Mouse (Mus musculus) forebrain, embryonic 14.5 days (tissue): ENCODE results near the gene Slc35c2. TPM values are rescaled to one million over a fixed set of nuclear protein-coding genes. Genes with fewer than 3 reads are reported as not detected.

ENCODE experiments used
- ATAC-seq: fragments of 200-750 bp; cut with Nextera tagmentation; 2 replicates; pipeline ENCODE4 v1.8.0; 2017; ENCODE audit warnings: mild to moderate bottlenecking, moderate library complexity
- DNase-seq: peaks from one replicate; pipeline ENCODE4 v3.0.0-alpha.2; 2015; ENCODE audit warnings: low spot score
- H3K27ac ChIP-seq: fragments of 300-500 bp; sonication (generic); 2 replicates; pipeline ENCODE4 v1.5.1; 2014; ENCODE audit warnings: low read depth, mild to moderate bottlenecking, control low read depth, low read length, moderate library complexity
- H3K27me3 ChIP-seq: fragments of 300-500 bp; sonication (generic); replicated peaks from 2 replicates; pipeline ENCODE4 v1.6.1; 2014; ENCODE audit warnings: low read length, control low read depth, mixed read lengths; ENCODE audit not compliant: control insufficient read depth, insufficient read depth
- H3K36me3 ChIP-seq: fragments of 300-500 bp; sonication (generic); 2 replicates; pipeline ENCODE4 v1.6.1; 2014; ENCODE audit warnings: low read length, control low read depth; ENCODE audit not compliant: control insufficient read depth, insufficient read depth
- H3K4me1 ChIP-seq: fragments of 300-500 bp; sonication (generic); 2 replicates; pipeline ENCODE4 v1.6.1; 2014; ENCODE audit warnings: antibody characterized with exemption, low read length, control low read depth; ENCODE audit not compliant: control insufficient read depth, insufficient read depth
- H3K4me2 ChIP-seq: fragments of 300-500 bp; sonication (generic); 2 replicates; pipeline ENCODE4 v1.6.1; 2014; ENCODE audit warnings: mild to moderate bottlenecking, control low read depth, low read length
- H3K4me3 ChIP-seq: fragments of 300-500 bp; sonication (generic); 2 replicates; pipeline ENCODE4 v1.5.1; 2014; ENCODE audit warnings: low read depth, low read length, control low read depth
- H3K9ac ChIP-seq: fragments of 300-500 bp; sonication (generic); 2 replicates; pipeline ENCODE4 v1.6.1; 2014; ENCODE audit warnings: mild to moderate bottlenecking, low read length, control low read depth, moderate library complexity
- H3K9me3 ChIP-seq: fragments of 300-500 bp; sonication (generic); replicated peaks from 2 replicates; pipeline ENCODE4 v1.6.1; 2016; ENCODE audit warnings: low read length, control low read depth, mixed read lengths; ENCODE audit not compliant: control insufficient read depth
- WGBS: fragments of 180-500 bp; shearing (Covaris S2); extraction: QIAGEN DNeasy Blood & Tissue Kit; methylation state at CpG from one replicate; pipeline ENCODE4 v1.1.7; 2014; 5-methylcytosine and 5-hydroxymethylcytosine counted together
- polyA plus RNA-seq: library from polyadenylated mRNA; unstranded; fragments of >200 nt; fragmentation: Nextera tagmentation; extraction: Ambion mirVana; gene quantifications from 2 replicates; pipeline ENCODE4 v1.2.1, GENCODE M21; 2014

Slc35c2 gene
- polyA plus RNA-seq, 1 experiment from 2014 or later = 54.7 TPM

DNA sequence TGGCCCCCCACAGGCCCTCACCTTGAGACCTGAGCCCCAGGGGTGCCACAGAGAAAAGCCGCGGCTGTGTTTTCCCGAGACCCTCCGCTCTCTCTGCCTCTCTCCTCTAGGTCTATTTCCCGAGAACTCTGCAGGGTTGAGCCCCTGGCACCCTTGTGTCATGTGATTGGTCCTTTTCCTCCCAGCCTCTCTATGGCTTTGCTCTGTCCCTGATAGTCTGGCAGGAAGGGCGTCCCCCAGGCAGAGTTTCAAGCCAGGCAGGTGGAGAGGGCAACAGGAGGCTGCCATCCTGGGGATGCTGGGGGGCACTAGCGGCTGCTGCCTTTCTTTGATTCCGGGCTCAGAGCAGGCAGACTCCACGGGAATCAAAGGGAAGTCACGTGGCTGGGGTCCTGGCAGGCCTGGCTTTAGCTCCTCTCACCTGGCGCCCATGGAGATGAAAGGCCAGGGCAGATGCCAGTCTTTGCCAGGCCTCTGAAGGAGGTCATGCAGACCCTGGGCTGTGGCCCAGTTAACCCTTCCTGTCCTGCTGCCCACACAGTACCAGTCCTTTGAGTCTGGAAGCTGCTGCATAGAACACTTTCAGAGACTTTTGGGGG lies 44.4 kb downstream of the Slc35c2 start:
- peak; percentile 32; the same call in 1 of the 2 replicates for ATAC-seq
- H3K9ac ChIP-seq = no peak overlapping the region
- H3K36me3 ChIP-seq = no peaks in the 10 kb centered on the region
- H3K9me3 ChIP-seq = no peaks in the 10 kb centered on the region
- DNase-seq = peak; percentile 43
- peaks cover 53% of the 10 kb centered on the region for H3K27me3 ChIP-seq
- no peak overlapping the region for H3K4me3 ChIP-seq
- H3K27ac ChIP-seq = no peak overlapping the region
- H3K4me1 ChIP-seq = peaks cover 13% of the 10 kb centered on the region; the same call in 1 of the 2 replicates
- WGBS = 3% methylated on average over 11 of the region's 11 CpGs
- peak overlapping the region; percentile 15 for H3K4me2 ChIP-seq

DNA sequence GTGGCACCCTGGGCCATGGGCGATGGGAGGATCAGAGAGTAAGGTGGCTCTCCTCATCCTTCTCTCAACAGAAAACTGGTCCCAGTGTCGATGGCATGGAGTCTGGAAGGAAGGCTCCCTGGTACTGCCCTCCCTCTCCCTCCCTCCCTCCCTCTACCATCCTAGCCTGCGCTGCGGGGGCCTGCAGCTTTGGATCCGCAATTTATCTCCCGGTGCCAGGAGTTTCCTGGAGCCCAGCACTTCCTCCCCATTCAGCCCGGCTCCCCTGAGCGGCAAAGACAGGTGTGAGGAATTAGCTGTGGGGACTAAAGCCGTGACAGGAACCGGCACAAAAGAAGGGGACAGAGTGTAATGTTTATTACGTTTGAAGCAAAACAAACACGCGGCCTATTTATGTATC lies 45.1 kb downstream of the Slc35c2 start:
- WGBS = 2% methylated on average over 13 of the region's 13 CpGs
- Histone ChIP-seq H3K9me3 (no peaks in the 10 kb centered on the region), H3K36me3 (no peaks in the 10 kb centered on the region), H3K27ac (no peak overlapping the region), H3K4me1 (peaks cover 13% of the 10 kb centered on the region; the same call in 1 of the 2 replicates), H3K27me3 (peaks cover 50% of the 10 kb centered on the region), H3K4me2 (peak overlapping the region; percentile 15), H3K9ac (peak overlapping the region; percentile 6; the same call in 1 of the 2 replicates), H3K4me3 (no peak overlapping the region)
- no peak for ATAC-seq
- DNase-seq = peak; percentile 33

- H3K36me3 ChIP-seq = no peaks in the 10 kb centered on the region
- no peaks in the 10 kb centered on the region for H3K9me3 ChIP-seq
- WGBS = 69% methylated on average over 7 of the region's 7 CpGs
- H3K4me2 ChIP-seq = no peak overlapping the region
- DNase-seq = no peak
- H3K27ac ChIP-seq = no peak overlapping the region
- ATAC-seq = no peak
- no peak overlapping the region for H3K9ac ChIP-seq
- peaks cover 13% of the 10 kb centered on the region; the same call in 1 of the 2 replicates for H3K4me1 ChIP-seq
- H3K4me3 ChIP-seq = no peak overlapping the region
- peaks cover 42% of the 10 kb centered on the region for H3K27me3 ChIP-seq
These were observed 45.9 kb downstream of the Slc35c2 start for GRCm38 (mm10) chr2:165241786-165242185.

DNA sequence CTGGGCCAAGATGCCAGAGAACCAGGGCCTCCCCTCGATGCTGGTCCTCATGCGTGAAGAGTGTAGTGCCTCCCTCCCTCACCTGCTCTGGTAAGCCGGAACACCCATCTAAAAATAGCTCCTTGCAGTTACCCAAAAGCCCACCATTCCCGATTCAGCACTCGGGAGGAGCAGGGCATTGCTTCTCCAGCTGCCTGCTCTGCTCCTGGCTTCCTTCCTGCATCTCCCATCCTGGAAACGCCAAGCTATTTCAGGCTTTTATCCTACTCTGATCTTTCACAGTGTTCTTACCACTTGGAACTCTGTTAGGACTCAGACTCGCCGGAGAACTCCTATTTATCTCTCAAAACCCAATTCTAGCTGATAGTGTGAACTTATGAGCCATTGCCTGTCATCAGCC lies 47.3 kb downstream of the Slc35c2 start:
- no peak for DNase-seq
- 40% methylated on average over 8 of the region's 8 CpGs for WGBS
- H3K27me3 ChIP-seq = peaks cover 43% of the 10 kb centered on the region
- no peak overlapping the region for H3K27ac ChIP-seq
- H3K9ac ChIP-seq = no peak overlapping the region
- H3K4me2 ChIP-seq = no peak overlapping the region
- no peaks in the 10 kb centered on the region for H3K9me3 ChIP-seq
- no peak for ATAC-seq
- peaks cover 13% of the 10 kb centered on the region; the same call in 1 of the 2 replicates for H3K4me1 ChIP-seq
- H3K4me3 ChIP-seq = no peak overlapping the region
- H3K36me3 ChIP-seq = no peaks in the 10 kb centered on the region

- Histone ChIP-seq H3K4me2 (no peak overlapping the region), H3K9ac (no peak overlapping the region), H3K4me1 (peaks cover 15% of the 10 kb centered on the region; the same call in 1 of the 2 replicates), H3K27me3 (peaks cover 47% of the 10 kb centered on the region), H3K36me3 (no peaks in the 10 kb centered on the region), H3K9me3 (no peaks in the 10 kb centered on the region), H3K27ac (no peak overlapping the region), H3K4me3 (no peak overlapping the region)
- WGBS = 19% methylated on average over 15 of the region's 15 CpGs
- ATAC-seq (no peak), DNase-seq (no peak)
These were observed 48.0 kb downstream of the Slc35c2 start for GRCm38 (mm10) chr2:165239533-165240144.

GRCm38 (mm10) chr2:165238416-165239145 lies 49.1 kb downstream of the Slc35c2 start:
- no peak overlapping the region for H3K4me2 ChIP-seq
- no peak overlapping the region for H3K9ac ChIP-seq
- ATAC-seq (no peak), DNase-seq (peak; percentile 48)
- no peaks in the 10 kb centered on the region for H3K36me3 ChIP-seq
- no peak overlapping the region for H3K4me3 ChIP-seq
- no peak overlapping the region for H3K27ac ChIP-seq
- H3K9me3 ChIP-seq = no peaks in the 10 kb centered on the region
- 4% methylated on average over 12 of the region's 12 CpGs for WGBS
- H3K27me3 ChIP-seq = peaks cover 47% of the 10 kb centered on the region
- H3K4me1 ChIP-seq = peaks cover 19% of the 10 kb centered on the region; the same call in 1 of the 2 replicates

- H3K36me3 ChIP-seq = no peaks in the 10 kb centered on the region
- H3K4me1 ChIP-seq = peaks cover 7% of the 10 kb centered on the region; the same call in 1 of the 2 replicates
- WGBS = 1% methylated on average over 28 of the region's 60 CpGs
- ATAC-seq (peak; percentile 87), DNase-seq (peak; percentile 83)
- H3K9ac ChIP-seq = peak within 1 kb of the TSS; percentile 76
- no peaks in the 10 kb centered on the region for H3K9me3 ChIP-seq
- peaks cover 30% of the 10 kb centered on the region for H3K27me3 ChIP-seq
- H3K27ac ChIP-seq = peak within 1 kb of the TSS; percentile 77
- H3K4me3 ChIP-seq = peak within 1 kb of the TSS; percentile 62
- peak within 1 kb of the TSS; percentile 98 for H3K4me2 ChIP-seq
These were observed 52.9 kb downstream of the Slc35c2 start, which contains the start of gene Cdh22 for GRCm38 (mm10) chr2:165234613-165235291. TSS of gene Cdh22 (minus strand) at chr2:165234853.

DNA sequence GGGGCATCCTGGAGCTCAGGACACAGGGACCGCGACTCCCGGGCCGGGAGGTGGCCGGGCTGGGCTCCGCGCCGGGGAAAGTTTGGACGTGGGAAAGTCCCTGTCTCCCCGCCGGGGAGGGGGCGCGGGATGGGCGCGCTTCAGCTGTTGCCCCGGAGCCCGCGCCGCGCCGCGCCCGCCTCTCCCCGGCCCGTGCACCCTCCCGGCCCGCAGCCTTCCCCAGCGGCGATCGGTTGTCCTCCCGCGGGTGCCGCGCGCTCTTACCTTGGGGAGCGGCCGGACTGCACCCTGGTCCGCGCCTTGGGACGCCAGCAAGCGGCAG lies 53.4 kb downstream of the Slc35c2 start:
- under 1% methylated on average over 35 of the region's 41 CpGs for WGBS
- Histone ChIP-seq H3K27me3 (peaks cover 27% of the 10 kb centered on the region), H3K4me1 (peaks cover 7% of the 10 kb centered on the region; the same call in 1 of the 2 replicates)

More for the DNA sequence above, 53.4 kb downstream of the Slc35c2 start:
- no peak for DNase-seq
- peak overlapping the region; percentile 76 for H3K9ac ChIP-seq
- peak overlapping the region; percentile 77 for H3K27ac ChIP-seq
- H3K9me3 ChIP-seq = no peaks in the 10 kb centered on the region
- peak overlapping the region; percentile 98 for H3K4me2 ChIP-seq
- peak overlapping the region; percentile 62 for H3K4me3 ChIP-seq
- no peaks in the 10 kb centered on the region for H3K36me3 ChIP-seq
- ATAC-seq = peak; percentile 60
